Mouse (Mus musculus) limb, embryonic 15.5 days (tissue): ENCODE results near the gene Rasl2-9. TPM values are rescaled to one million over a fixed set of nuclear protein-coding genes. Genes with fewer than 3 reads are reported as not detected.
"Not testable (repeated sequence)": the region's sequence is repeated elsewhere in the genome, so short reads cannot be mapped to it uniquely, and the experiment has no call there.

Experiments used
- ATAC-seq: fragments of 200-750 bp; cut with Nextera tagmentation; 2 replicates; pipeline ENCODE4 v1.8.0; 2017; ENCODE audit warnings: low read depth, moderate TSS enrichment; ENCODE audit not compliant: insufficient number of reproducible peaks, low FRiP score, low TSS enrichment
- H3K27ac ChIP-seq: fragments of 300-500 bp; sonication (generic); 2 replicates; pipeline ENCODE4 v1.5.1; 2015; ENCODE audit warnings: moderate library complexity, mild to moderate bottlenecking, inconsistent platforms
- H3K27me3 ChIP-seq: fragments of 300-500 bp; sonication (generic); 2 replicates; pipeline ENCODE4 v1.6.1; 2015; ENCODE audit warnings: inconsistent platforms
- H3K36me3 ChIP-seq: fragments of 300-500 bp; sonication (generic); 2 replicates; pipeline ENCODE4 v1.6.1; 2015; ENCODE audit warnings: inconsistent platforms
- H3K4me1 ChIP-seq: fragments of 300-500 bp; sonication (generic); 2 replicates; pipeline ENCODE4 v1.6.1; 2015; ENCODE audit warnings: inconsistent platforms
- H3K4me2 ChIP-seq: fragments of 300-500 bp; sonication (generic); 2 replicates; pipeline ENCODE4 v1.6.1; 2015; ENCODE audit warnings: mild to moderate bottlenecking, inconsistent platforms
- H3K4me3 ChIP-seq: fragments of 300-500 bp; sonication (generic); 2 replicates; pipeline ENCODE4 v1.5.1; 2015; ENCODE audit warnings: mild to moderate bottlenecking, inconsistent platforms
- H3K9ac ChIP-seq: fragments of 300-500 bp; sonication (generic); 2 replicates; pipeline ENCODE4 v1.6.1; 2015; ENCODE audit warnings: inconsistent platforms
- H3K9me3 ChIP-seq: fragments of 300-500 bp; sonication (generic); 2 replicates; pipeline ENCODE4 v1.6.1; 2016; ENCODE audit warnings: inconsistent platforms
- WGBS: fragments of 180-500 bp; shearing (Covaris S2); methylation state at CpG from one replicate; pipeline ENCODE4 v1.1.7; 2015; 5-methylcytosine and 5-hydroxymethylcytosine counted together
- polyA plus RNA-seq: library from polyadenylated mRNA; unstranded; fragments of >200 nt; fragmentation: Nextera tagmentation; extraction: Ambion mirVana; gene quantifications from 2 replicates; pipeline ENCODE4 v1.2.1, GENCODE M21; 2015

The Rasl2-9 gene
- 0.59 and 0.63 TPM in 2 replicates for polyA plus RNA-seq

- Histone ChIP-seq H3K4me3 (peak within 1 kb of the TSS; percentile 31), H3K4me2 (peak within 1 kb of the TSS; percentile 48), H3K9ac (peak within 1 kb of the TSS; percentile 4), H3K27ac (no peak within 1 kb of the TSS), H3K27me3 (no peaks in the 10 kb centered on the region), H3K4me1 (0 out of 2 replicates have a peak, but pooled peaks cover 3% of the 10 kb centered on the region), H3K9me3 (no peaks in the 10 kb centered on the region), H3K36me3 (no peaks in the 10 kb centered on the region)
- no peak for ATAC-seq
- WGBS, result 17% methylated on average over 42 of the region's 42 CpGs
These were observed at the start of gene Rasl2-9 for GRCm38 (mm10) chr7:5125549-5126406. Gene Rasl2-9 (minus strand): TSS chr7:5125950.

- H3K4me3 ChIP-seq, H3K4me2 ChIP-seq, H3K4me1 ChIP-seq, H3K27me3 ChIP-seq, H3K9ac ChIP-seq, H3K27ac ChIP-seq, H3K36me3 ChIP-seq, ATAC-seq, H3K9me3 ChIP-seq: not testable (repeated sequence)
These were observed 23.8 kb upstream of the Rasl2-9 start, which contains the start of gene Vmn1r55 for GRCm38 (mm10) chr7:5149570-5149969. Gene Vmn1r55 (minus strand): TSS chr7:5149670.

- no peak overlapping the region for H3K9ac ChIP-seq
- WGBS, result 86% methylated on average over 8 of the region's 8 CpGs
- no peak for ATAC-seq
- H3K4me1 ChIP-seq, result 0 out of 2 replicates have a peak, but pooled peaks cover 3% of the 10 kb centered on the region
- no peaks in the 10 kb centered on the region for H3K36me3 ChIP-seq
- H3K27ac ChIP-seq, result no peak overlapping the region
- H3K4me2 ChIP-seq, result no peak overlapping the region
- H3K27me3 ChIP-seq, result no peaks in the 10 kb centered on the region
- no peak overlapping the region for H3K4me3 ChIP-seq
- H3K9me3 ChIP-seq, result no peaks in the 10 kb centered on the region
These were observed 672 bp downstream of the Rasl2-9 start for GRCm38 (mm10) chr7:5125078-5125477.

- 89% methylated on average over 3 of the region's 3 CpGs for WGBS
- no peak within 1 kb of the TSS for H3K4me3 ChIP-seq
- no peaks in the 10 kb centered on the region for H3K9me3 ChIP-seq
- no peaks in the 10 kb centered on the region for H3K4me1 ChIP-seq
- H3K9ac ChIP-seq, result no peak within 1 kb of the TSS
- no peak within 1 kb of the TSS for H3K27ac ChIP-seq
- no peaks in the 10 kb centered on the region for H3K36me3 ChIP-seq
- no peak within 1 kb of the TSS for H3K4me2 ChIP-seq
- no peaks in the 10 kb centered on the region for H3K27me3 ChIP-seq
- ATAC-seq, result no peak
These were observed 8.9 kb downstream of the Rasl2-9 start, which contains the start of gene Rfpl4 for GRCm38 (mm10) chr7:5116850-5117249. Gene Rfpl4 (minus strand): TSS chr7:5116950.

DNA sequence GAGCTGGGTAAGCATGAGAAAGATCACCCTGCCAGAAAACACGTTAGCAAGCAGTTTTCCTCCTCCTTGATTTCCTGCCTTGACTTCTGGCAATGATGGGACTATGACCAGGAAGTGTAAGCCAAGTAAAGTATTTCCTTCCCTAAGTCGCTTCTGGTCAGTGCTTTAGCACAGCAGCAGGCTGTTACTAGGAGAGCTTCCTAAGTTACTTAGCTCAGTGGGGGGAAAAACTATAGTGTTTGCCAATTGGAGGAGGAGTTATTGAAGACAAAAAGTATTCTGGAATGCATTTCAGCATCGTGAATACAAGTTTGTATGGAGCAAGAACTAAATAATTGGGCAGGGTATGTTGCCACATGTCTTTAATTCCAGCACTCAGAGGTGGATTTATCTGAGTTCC, 13.0 kb downstream of the Rasl2-9 start:
- WGBS, result 18% methylated on average over 3 of the region's 3 CpGs
- Histone ChIP-seq H3K4me2 (no peak overlapping the region), H3K9me3 (no peaks in the 10 kb centered on the region), H3K36me3 (no peaks in the 10 kb centered on the region), H3K4me1 (no peaks in the 10 kb centered on the region), H3K9ac (no peak overlapping the region), H3K4me3 (no peak overlapping the region), H3K27ac (no peak overlapping the region), H3K27me3 (no peaks in the 10 kb centered on the region)
- no peak for ATAC-seq

GRCm38 (mm10) chr7:5109301-5109700, 16.4 kb downstream of the Rasl2-9 start:
- WGBS, result 84% methylated on average over 8 of the region's 8 CpGs
- no peak overlapping the region for H3K4me2 ChIP-seq
- H3K9ac ChIP-seq, result no peak overlapping the region
- no peaks in the 10 kb centered on the region for H3K36me3 ChIP-seq
- H3K9me3 ChIP-seq, result no peaks in the 10 kb centered on the region
- H3K27me3 ChIP-seq, result no peaks in the 10 kb centered on the region
- H3K27ac ChIP-seq, result no peak overlapping the region
- no peak overlapping the region for H3K4me3 ChIP-seq
- H3K4me1 ChIP-seq, result no peaks in the 10 kb centered on the region
- no peak for ATAC-seq

DNA sequence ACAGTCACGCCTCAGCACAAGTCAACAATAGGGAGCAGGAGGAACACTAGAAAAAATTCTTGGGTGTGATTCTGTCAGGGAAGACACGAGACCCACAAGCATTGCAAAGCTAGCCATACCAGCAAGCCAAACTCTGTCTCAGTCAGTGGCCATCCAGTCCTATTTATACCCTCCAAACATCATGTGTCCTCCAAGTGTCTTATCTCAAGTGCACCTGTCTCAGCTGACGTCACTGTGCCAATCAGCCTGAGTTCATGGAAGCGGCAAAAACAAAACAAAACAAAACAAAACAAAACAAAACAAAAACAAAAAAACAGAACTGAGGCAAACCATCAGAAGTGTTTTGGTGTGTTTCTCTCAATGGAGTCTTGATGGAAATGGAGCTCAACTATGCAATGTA, 17.5 kb downstream of the Rasl2-9 start:
- no peak for ATAC-seq
- no peaks in the 10 kb centered on the region for H3K27me3 ChIP-seq
- no peaks in the 10 kb centered on the region for H3K9me3 ChIP-seq
- no peaks in the 10 kb centered on the region for H3K4me1 ChIP-seq
- H3K4me3 ChIP-seq, result no peak overlapping the region
- no peak overlapping the region for H3K27ac ChIP-seq
- WGBS, result 76% methylated on average over 4 of the region's 4 CpGs
- H3K4me2 ChIP-seq, result no peak overlapping the region
- no peaks in the 10 kb centered on the region for H3K36me3 ChIP-seq
- H3K9ac ChIP-seq, result no peak overlapping the region

- 85% methylated on average over 2 of the region's 2 CpGs for WGBS
These were observed 23.2 kb downstream of the Rasl2-9 start for GRCm38 (mm10) chr7:5102564-5102963.

GRCm38 (mm10) chr7:5101066-5101663, 24.6 kb downstream of the Rasl2-9 start:
- H3K27ac ChIP-seq, result no peak overlapping the region

More at GRCm38 (mm10) chr7:5102564-5102963, 23.2 kb downstream of the Rasl2-9 start:
- no peak for ATAC-seq
- Histone ChIP-seq H3K36me3 (peaks cover 17% of the 10 kb centered on the region), H3K9me3 (no peaks in the 10 kb centered on the region), H3K27me3 (no peaks in the 10 kb centered on the region), H3K27ac (no peak overlapping the region), H3K4me3 (no peak overlapping the region), H3K4me2 (no peak overlapping the region), H3K9ac (no peak overlapping the region), H3K4me1 (no peaks in the 10 kb centered on the region)

DNA sequence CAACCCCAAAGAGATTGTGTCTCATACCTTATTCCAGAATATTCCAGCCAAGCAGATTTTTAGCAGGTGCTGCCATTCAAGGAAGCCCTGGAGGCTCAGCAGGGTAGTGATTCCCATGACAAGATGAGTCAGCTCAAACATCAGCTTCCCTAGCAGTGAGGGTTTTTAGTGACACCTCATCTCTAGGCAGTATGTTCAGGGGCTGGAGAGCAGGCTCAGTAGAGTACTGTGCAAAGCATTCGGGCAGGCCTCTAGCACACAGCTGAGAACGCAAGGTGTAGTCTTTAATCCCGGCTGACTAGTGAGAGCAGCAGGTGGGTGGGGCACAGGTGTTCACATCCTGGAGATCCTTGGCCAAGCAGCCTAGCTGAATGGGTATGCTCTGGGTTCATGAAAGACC, 26.0 kb downstream of the Rasl2-9 start:
- H3K4me1 ChIP-seq, result no peaks in the 10 kb centered on the region
- WGBS, result 61% methylated on average over 3 of the region's 3 CpGs
- H3K9ac ChIP-seq, result no peak overlapping the region
- H3K27me3 ChIP-seq, result no peaks in the 10 kb centered on the region
- H3K4me3 ChIP-seq, result no peak overlapping the region
- no peak overlapping the region for H3K4me2 ChIP-seq
- ATAC-seq, result no peak
- H3K9me3 ChIP-seq, result no peaks in the 10 kb centered on the region
- no peak overlapping the region for H3K27ac ChIP-seq
- H3K36me3 ChIP-seq, result peaks cover 45% of the 10 kb centered on the region

More at GRCm38 (mm10) chr7:5101066-5101663, 24.6 kb downstream of the Rasl2-9 start:
- Histone ChIP-seq H3K9me3 (no peaks in the 10 kb centered on the region), H3K27me3 (no peaks in the 10 kb centered on the region), H3K4me1 (no peaks in the 10 kb centered on the region), H3K4me3 (no peak overlapping the region), H3K9ac (no peak overlapping the region), H3K36me3 (peaks cover 31% of the 10 kb centered on the region), H3K4me2 (no peak overlapping the region)
- ATAC-seq, result no peak
- WGBS, result 86% methylated on average over 10 of the region's 10 CpGs

DNA sequence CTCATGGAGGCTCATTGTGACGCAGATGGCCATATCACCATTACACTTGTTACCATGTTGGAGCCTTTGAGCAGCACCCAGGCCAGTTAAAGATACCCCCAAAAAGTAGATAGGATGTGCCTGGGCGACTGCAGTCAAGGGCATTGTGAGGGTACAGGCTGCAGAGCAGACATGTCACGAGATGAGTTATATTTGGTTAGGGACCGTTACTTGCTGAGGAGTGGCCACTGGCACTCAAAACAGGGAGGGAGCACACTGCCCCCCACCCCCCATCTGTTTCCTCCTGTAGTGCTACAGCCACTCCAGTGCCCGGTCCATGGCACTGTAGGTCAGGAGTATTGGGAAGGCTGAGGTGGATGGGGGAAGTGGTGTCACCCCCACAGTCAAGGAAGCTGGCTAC, 27.0 kb downstream of the Rasl2-9 start:
- no peak for ATAC-seq
- Histone ChIP-seq H3K4me3 (no peak overlapping the region), H3K9ac (no peak overlapping the region), H3K36me3 (peaks cover 55% of the 10 kb centered on the region), H3K27me3 (no peaks in the 10 kb centered on the region), H3K9me3 (no peaks in the 10 kb centered on the region), H3K4me2 (no peak overlapping the region), H3K4me1 (no peaks in the 10 kb centered on the region), H3K27ac (no peak overlapping the region)
- WGBS, result 92% methylated on average over 5 of the region's 5 CpGs

- Histone ChIP-seq H3K4me1 (no peaks in the 10 kb centered on the region), H3K36me3 (peaks cover 93% of the 10 kb centered on the region), H3K9ac (no peak overlapping the region), H3K27ac (no peak overlapping the region), H3K4me3 (no peak overlapping the region), H3K4me2 (no peak overlapping the region), H3K27me3 (no peaks in the 10 kb centered on the region), H3K9me3 (no peaks in the 10 kb centered on the region)
- 83% methylated on average over 21 of the region's 21 CpGs for WGBS
- no peak for ATAC-seq
These were observed 32.8 kb downstream of the Rasl2-9 start for GRCm38 (mm10) chr7:5092831-5093510.
